In genomic region chr11:98715946-98716345, GRCm38 (mm10) we compare ENCODE assay signal across 35 mouse cellular contexts. TPM values are rescaled to one million over a fixed set of nuclear protein-coding genes. Genes with fewer than 3 reads are reported as not detected.
"Had no signal": no experiment of that assay in that cellular context is flagged by ENCODE, and none has a peak within 500 bp of the region (broad histone marks: within the 10 kb centered on the region; RNA-seq: fewer than 3 reads in every experiment).

No protein-coding gene starts in this region.

- H3K4me2 ChIP-seq: heart, embryonic 12.5 days; hindbrain, embryonic 13.5 days; hindbrain, embryonic 15.5 days; kidney, embryonic 15.5 days; limb, embryonic 12.5 days; liver, embryonic 11.5 days had no signal

- H3K4me3 ChIP-seq: heart, adult 2 months; heart, embryonic 12.5 days; hindbrain, embryonic 13.5 days; hindbrain, embryonic 15.5 days; kidney, embryonic 15.5 days; layer of hippocampus, adult 2 months; left cerebral cortex, adult 2 months; limb, embryonic 10.5 days; limb, embryonic 12.5 days had no signal

- H3K9me3 ChIP-seq: heart, embryonic 12.5 days; hindbrain, embryonic 13.5 days; hindbrain, embryonic 15.5 days; kidney, embryonic 15.5 days; limb, embryonic 10.5 days; limb, embryonic 12.5 days had no signal

- H3K27me3 ChIP-seq: heart, embryonic 12.5 days; hindbrain, embryonic 13.5 days; hindbrain, embryonic 15.5 days; kidney, embryonic 15.5 days; limb, embryonic 12.5 days had no signal

- H3K9ac ChIP-seq: heart, embryonic 12.5 days; hindbrain, embryonic 13.5 days; hindbrain, embryonic 15.5 days; kidney, embryonic 15.5 days; limb, embryonic 12.5 days; liver, embryonic 14.5 days had no signal

- H3K27ac ChIP-seq: heart, adult 2 months; hindbrain, embryonic 13.5 days; hindbrain, embryonic 15.5 days; hindbrain, postnatal 0 days; kidney, embryonic 15.5 days; kidney, postnatal 0 days; layer of hippocampus, adult 2 months; left cerebral cortex, adult 2 months; limb, embryonic 10.5 days; limb, embryonic 12.5 days; liver, embryonic 14.5 days had no signal

- ATAC-seq: hindbrain, postnatal 0 days; intestine, embryonic 16.5 days had no signal

- DNase-seq: gastrocnemius, postnatal 14 days; gastrocnemius, postnatal 36 days; heart, adult 2 months; heart, postnatal 10 days; heart, postnatal 36 days; kidney, adult 11 months; kidney, adult 2 months; kidney, adult 9 months; kidney, postnatal 14 days; kidney, postnatal 4 days; liver had no signal

RNA-seq across cellular contexts. Expression of gene Csf3, which starts 14.9 kb away (rescaled TPM):
- total RNA-seq: gastrocnemius, adult 18-20 months; gastrocnemius, postnatal 14 days; gastrocnemius, postnatal 36 days; heart, adult 2 months; heart, postnatal 10 days; heart, postnatal 36 days; hematopoietic stem cell, adult 5-6 weeks; hindbrain, postnatal 0 days; layer of hippocampus, adult 2 months; layer of hippocampus, postnatal 10 days; layer of hippocampus, postnatal 25 days; left cerebral cortex, adult 2 months; left cerebral cortex, postnatal 14 days; left cerebral cortex, postnatal 36 days had no signal
- polyA plus RNA-seq: heart, adult 2 months; heart, embryonic 12.5 days; heart, embryonic 14.5 days; heart, embryonic 16.5 days; hindbrain, embryonic 11.5 days; hindbrain, embryonic 13.5 days; hindbrain, embryonic 15.5 days; hindbrain, postnatal 0 days; intestine, embryonic 14.5 days; intestine, embryonic 16.5 days; kidney, adult 2 months; kidney, embryonic 15.5 days; limb, embryonic 10.5 days; limb, embryonic 12.5 days; liver, embryonic 11.5 days; liver, embryonic 14.5 days; liver, embryonic 16.5 days had no signal

RNA-seq across cellular contexts. Expression of gene Gsdma, which starts 51.8 kb away (rescaled TPM):
- total RNA-seq: heart, adult 2 months; heart, postnatal 10 days; heart, postnatal 36 days; hematopoietic stem cell, adult 5-6 weeks; hindbrain, postnatal 0 days; layer of hippocampus, adult 2 months; layer of hippocampus, postnatal 10 days; layer of hippocampus, postnatal 25 days; left cerebral cortex, adult 2 months; left cerebral cortex, postnatal 14 days; left cerebral cortex, postnatal 36 days had no signal
- polyA plus RNA-seq: heart, embryonic 12.5 days; heart, embryonic 14.5 days; heart, embryonic 16.5 days; hindbrain, embryonic 11.5 days; hindbrain, embryonic 15.5 days; intestine, embryonic 14.5 days; kidney, adult 2 months; limb, embryonic 12.5 days; liver, embryonic 11.5 days had no signal
